Mouse (Mus musculus) ES-Bruce4 (cell line): ENCODE data around the gene Ppp2r5c.

Experiments
- CTCF ChIP-seq: IDR thresholded peaks from one replicate; pipeline ENCODE4 v1.8.1; 2011; ENCODE audit warnings: low read depth, low read length
- POLR2A ChIP-seq: IDR thresholded peaks from one replicate; pipeline ENCODE4 v1.8.1; 2011; ENCODE audit warnings: low read length; ENCODE audit not compliant: insufficient read depth

- TF ChIP-seq POLR2A: no peak
- TF ChIP-seq CTCF: no peak
These were observed 50.1 kb downstream of the Ppp2r5c start for GRCm38 (mm10) chr12:110497013-110497412.
